Mouse (Mus musculus) bone marrow macrophage, adult 2 months (primary cell): ENCODE results near the gene Gns.

Experiments
- CTCF ChIP-seq: IDR thresholded peaks from 2 replicates; pipeline ENCODE4 v1.5.1; 2012; ENCODE audit warnings: low read depth, mild to moderate bottlenecking, low read length, moderate library complexity
- POLR2A ChIP-seq: IDR thresholded peaks from 2 replicates; pipeline ENCODE4 v1.6.1; 2012; ENCODE audit warnings: mild to moderate bottlenecking, low read depth, low read length, borderline replicate concordance

DNA sequence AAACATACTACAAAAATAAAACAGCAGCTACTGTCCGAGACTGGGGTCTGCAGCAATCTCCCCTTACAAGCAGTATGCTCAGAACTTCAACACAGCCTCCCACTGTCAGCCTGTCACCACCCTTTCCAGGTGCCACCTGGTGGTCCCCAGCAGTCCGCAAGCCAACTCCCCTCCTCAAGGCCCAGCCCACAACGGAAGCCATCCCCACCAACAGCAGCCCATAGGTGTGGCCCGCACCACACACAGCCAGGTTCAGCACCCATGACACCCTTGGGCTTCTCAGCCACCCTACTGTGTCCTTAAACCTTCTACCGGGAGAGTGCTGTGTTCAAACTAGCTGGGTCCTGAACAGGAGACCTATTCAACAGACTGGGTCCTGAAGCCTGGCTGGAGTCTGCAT lies 60.2 kb downstream of the Gns start:
- no peak for TF ChIP-seq CTCF
- TF ChIP-seq POLR2A = no peak
